Mouse (Mus musculus): ENCODE results near the gene Slc39a1. TPM values are rescaled to one million over a fixed set of nuclear protein-coding genes. Genes with fewer than 3 reads are reported as not detected.

Gene Slc39a1
- polyA plus RNA-seq, 1 experiment from 2014 or later, result 43.1 TPM

GRCm38 (mm10) chr3:90270784-90271183 lies 22.8 kb downstream of the Slc39a1 start:
- peaks cover 8% of the 10 kb centered on the region for H3K4me1 ChIP-seq (replicated peaks; ENCODE audit: control insufficient read depth, insufficient read depth, low read length)
- H3K4me3 ChIP-seq (replicated peaks; ENCODE audit: low read length), result no peak overlapping the region
- H3K4me2 ChIP-seq (ENCODE audit: low read length), result no peak overlapping the region
- H3K36me3 ChIP-seq (ENCODE audit: control insufficient read depth, insufficient read depth), result peaks cover 2% of the 10 kb centered on the region; the same call in 1 of the 2 replicates
- H3K9me3 ChIP-seq (ENCODE audit: control insufficient read depth, low read length), result no peaks in the 10 kb centered on the region
- H3K9ac ChIP-seq (replicated peaks; ENCODE audit: low read depth, low read length), result no peak overlapping the region
- WGBS, result 91% methylated on average over 8 of the region's 8 CpGs
- no peak overlapping the region for H3K27ac ChIP-seq (ENCODE audit: low read length)
- H3K27me3 ChIP-seq (replicated peaks; ENCODE audit: control insufficient read depth, insufficient read depth, low read length), result no peaks in the 10 kb centered on the region
- no peak for ATAC-seq

DNA sequence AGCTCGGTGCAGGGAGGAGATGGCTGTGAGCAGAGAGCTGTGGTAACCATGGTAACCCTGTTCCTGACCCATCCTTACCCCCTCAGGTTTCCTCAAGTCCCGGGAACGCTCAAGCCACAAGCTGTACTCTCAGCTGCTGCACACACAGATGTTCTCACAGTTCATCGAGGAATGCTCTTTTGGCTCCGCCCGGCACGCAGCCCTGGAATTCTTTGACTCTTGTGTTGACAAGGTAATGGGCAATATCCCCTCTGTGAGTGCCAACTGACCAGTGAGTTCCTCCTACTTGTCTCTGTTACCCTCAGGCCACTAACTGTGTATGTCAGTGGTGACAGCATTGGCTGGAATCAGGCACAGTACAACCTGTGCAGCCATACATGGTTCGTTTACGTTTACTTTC lies 24.2 kb downstream of the Slc39a1 start:
- no peak for ATAC-seq
- 76% methylated on average over 9 of the region's 9 CpGs for WGBS
- H3K9ac ChIP-seq (replicated peaks; ENCODE audit: low read depth, low read length), result no peak overlapping the region
- H3K9me3 ChIP-seq (ENCODE audit: control insufficient read depth, low read length), result no peaks in the 10 kb centered on the region
- H3K27me3 ChIP-seq (replicated peaks; ENCODE audit: control insufficient read depth, insufficient read depth, low read length), result no peaks in the 10 kb centered on the region
- no peak overlapping the region for H3K27ac ChIP-seq (ENCODE audit: low read length)
- H3K4me1 ChIP-seq (replicated peaks; ENCODE audit: control insufficient read depth, insufficient read depth, low read length), result no peaks in the 10 kb centered on the region
- H3K36me3 ChIP-seq (ENCODE audit: control insufficient read depth, insufficient read depth), result peaks cover 5% of the 10 kb centered on the region
- H3K4me3 ChIP-seq (replicated peaks; ENCODE audit: low read length), result no peak overlapping the region
- no peak overlapping the region for H3K4me2 ChIP-seq (ENCODE audit: low read length)

GRCm38 (mm10) chr3:90273855-90274254 lies 25.9 kb downstream of the Slc39a1 start:
- 92% methylated on average over 22 of the region's 22 CpGs for WGBS
- Histone ChIP-seq H3K27me3 (replicated peaks; ENCODE audit: control insufficient read depth, insufficient read depth, low read length) (no peaks in the 10 kb centered on the region), H3K4me2 (ENCODE audit: low read length) (no peak overlapping the region), H3K4me1 (replicated peaks; ENCODE audit: control insufficient read depth, insufficient read depth, low read length) (no peaks in the 10 kb centered on the region), H3K9ac (replicated peaks; ENCODE audit: low read depth, low read length) (no peak overlapping the region), H3K36me3 (ENCODE audit: control insufficient read depth, insufficient read depth) (peaks cover 7% of the 10 kb centered on the region), H3K9me3 (ENCODE audit: control insufficient read depth, low read length) (no peaks in the 10 kb centered on the region), H3K4me3 (replicated peaks; ENCODE audit: low read length) (no peak overlapping the region), H3K27ac (ENCODE audit: low read length) (no peak overlapping the region)
- no peak for ATAC-seq

DNA sequence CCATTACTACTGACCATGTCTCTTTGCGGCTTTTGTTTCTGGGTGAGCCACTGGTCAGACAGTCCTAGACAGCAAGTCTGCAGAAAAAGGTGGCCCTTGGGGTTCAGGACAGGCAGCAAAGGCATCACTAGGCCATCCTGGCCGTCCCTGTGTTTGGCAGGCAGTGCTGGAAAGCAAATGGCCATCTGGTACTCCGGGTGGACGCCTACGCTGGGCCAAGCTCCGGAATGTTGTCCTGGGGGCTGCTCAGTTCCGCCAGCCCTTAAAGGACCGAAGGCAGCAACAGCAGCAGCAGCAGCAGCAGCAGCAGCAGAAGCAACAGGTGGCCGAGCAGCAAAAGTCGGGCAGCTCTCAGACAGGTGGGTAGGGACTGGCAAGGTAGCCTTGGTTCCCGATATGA lies 27.3 kb downstream of the Slc39a1 start:
- WGBS, result 92% methylated on average over 11 of the region's 11 CpGs
- Histone ChIP-seq H3K9ac (replicated peaks; ENCODE audit: low read depth, low read length) (no peak overlapping the region), H3K27me3 (replicated peaks; ENCODE audit: control insufficient read depth, insufficient read depth, low read length) (no peaks in the 10 kb centered on the region), H3K4me2 (ENCODE audit: low read length) (no peak overlapping the region), H3K4me3 (replicated peaks; ENCODE audit: low read length) (no peak overlapping the region), H3K27ac (ENCODE audit: low read length) (no peak overlapping the region), H3K36me3 (ENCODE audit: control insufficient read depth, insufficient read depth) (peaks cover 11% of the 10 kb centered on the region), H3K9me3 (ENCODE audit: control insufficient read depth, low read length) (no peaks in the 10 kb centered on the region), H3K4me1 (replicated peaks; ENCODE audit: control insufficient read depth, insufficient read depth, low read length) (no peaks in the 10 kb centered on the region)
- no peak for ATAC-seq

- Histone ChIP-seq H3K36me3 (ENCODE audit: control insufficient read depth, insufficient read depth) (peaks cover 11% of the 10 kb centered on the region), H3K4me1 (replicated peaks; ENCODE audit: control insufficient read depth, insufficient read depth, low read length) (no peaks in the 10 kb centered on the region), H3K4me3 (replicated peaks; ENCODE audit: low read length) (no peak overlapping the region), H3K27ac (ENCODE audit: low read length) (no peak overlapping the region), H3K4me2 (ENCODE audit: low read length) (no peak overlapping the region), H3K9me3 (ENCODE audit: control insufficient read depth, low read length) (no peaks in the 10 kb centered on the region), H3K27me3 (replicated peaks; ENCODE audit: control insufficient read depth, insufficient read depth, low read length) (no peaks in the 10 kb centered on the region), H3K9ac (replicated peaks; ENCODE audit: low read depth, low read length) (no peak overlapping the region)
- no peak for ATAC-seq
- 36% methylated on average over 15 of the region's 16 CpGs for WGBS
Measured at GRCm38 (mm10) chr3:90276858-90277257, 28.9 kb downstream of the Slc39a1 start.

DNA sequence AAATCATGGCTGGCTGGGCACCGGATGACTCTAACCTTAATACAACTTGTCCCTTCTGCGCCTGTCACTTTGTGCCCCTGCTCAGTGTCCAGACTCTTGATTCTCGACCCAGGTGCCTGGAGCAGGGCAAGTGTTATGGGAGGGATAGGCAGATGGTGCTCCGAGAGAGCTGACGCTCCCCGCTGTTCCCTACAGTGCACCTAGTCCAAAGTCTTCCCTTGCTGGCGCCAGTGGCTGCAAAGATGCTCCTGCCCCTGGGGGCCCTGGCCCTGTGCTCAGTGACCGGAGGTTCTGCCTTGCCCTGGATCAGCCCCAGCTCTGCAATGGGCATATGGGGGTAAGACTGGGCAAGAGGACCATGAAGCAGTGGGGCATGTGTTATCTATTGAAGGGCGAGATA lies 29.8 kb downstream of the Slc39a1 start:
- H3K9me3 ChIP-seq (ENCODE audit: control insufficient read depth, low read length), result no peaks in the 10 kb centered on the region
- WGBS, result 93% methylated on average over 9 of the region's 9 CpGs
- no peak for ATAC-seq
- no peak overlapping the region for H3K4me2 ChIP-seq (ENCODE audit: low read length)
- H3K36me3 ChIP-seq (ENCODE audit: control insufficient read depth, insufficient read depth), result peaks cover 9% of the 10 kb centered on the region; the same call in 1 of the 2 replicates
- H3K27me3 ChIP-seq (replicated peaks; ENCODE audit: control insufficient read depth, insufficient read depth, low read length), result no peaks in the 10 kb centered on the region
- no peaks in the 10 kb centered on the region for H3K4me1 ChIP-seq (replicated peaks; ENCODE audit: control insufficient read depth, insufficient read depth, low read length)
- H3K9ac ChIP-seq (replicated peaks; ENCODE audit: low read depth, low read length), result no peak overlapping the region
- no peak overlapping the region for H3K27ac ChIP-seq (ENCODE audit: low read length)
- H3K4me3 ChIP-seq (replicated peaks; ENCODE audit: low read length), result no peak overlapping the region

GRCm38 (mm10) chr3:90278211-90278610 lies 30.2 kb downstream of the Slc39a1 start:
- peaks cover 9% of the 10 kb centered on the region; the same call in 1 of the 2 replicates for H3K36me3 ChIP-seq (ENCODE audit: control insufficient read depth, insufficient read depth)
- no peak overlapping the region for H3K27ac ChIP-seq (ENCODE audit: low read length)
- no peaks in the 10 kb centered on the region for H3K27me3 ChIP-seq (replicated peaks; ENCODE audit: control insufficient read depth, insufficient read depth, low read length)
- WGBS, result 97% methylated on average over 10 of the region's 10 CpGs
- no peak for ATAC-seq
- no peaks in the 10 kb centered on the region for H3K4me1 ChIP-seq (replicated peaks; ENCODE audit: control insufficient read depth, insufficient read depth, low read length)
- no peak overlapping the region for H3K9ac ChIP-seq (replicated peaks; ENCODE audit: low read depth, low read length)
- H3K9me3 ChIP-seq (ENCODE audit: control insufficient read depth, low read length), result no peaks in the 10 kb centered on the region
- no peak overlapping the region for H3K4me3 ChIP-seq (replicated peaks; ENCODE audit: low read length)
- H3K4me2 ChIP-seq (ENCODE audit: low read length), result no peak overlapping the region

- ATAC-seq, result no peak
- Histone ChIP-seq H3K4me1 (replicated peaks; ENCODE audit: control insufficient read depth, insufficient read depth, low read length) (no peaks in the 10 kb centered on the region), H3K9ac (replicated peaks; ENCODE audit: low read depth, low read length) (no peak overlapping the region), H3K9me3 (ENCODE audit: control insufficient read depth, low read length) (no peaks in the 10 kb centered on the region), H3K36me3 (ENCODE audit: control insufficient read depth, insufficient read depth) (peaks cover 9% of the 10 kb centered on the region; the same call in 1 of the 2 replicates), H3K4me3 (replicated peaks; ENCODE audit: low read length) (no peak overlapping the region), H3K27ac (ENCODE audit: low read length) (no peak overlapping the region), H3K27me3 (replicated peaks; ENCODE audit: control insufficient read depth, insufficient read depth, low read length) (no peaks in the 10 kb centered on the region), H3K4me2 (ENCODE audit: low read length) (no peak overlapping the region)
- 92% methylated on average over 9 of the region's 9 CpGs for WGBS
Measured at GRCm38 (mm10) chr3:90279216-90279615, 31.2 kb downstream of the Slc39a1 start.

DNA sequence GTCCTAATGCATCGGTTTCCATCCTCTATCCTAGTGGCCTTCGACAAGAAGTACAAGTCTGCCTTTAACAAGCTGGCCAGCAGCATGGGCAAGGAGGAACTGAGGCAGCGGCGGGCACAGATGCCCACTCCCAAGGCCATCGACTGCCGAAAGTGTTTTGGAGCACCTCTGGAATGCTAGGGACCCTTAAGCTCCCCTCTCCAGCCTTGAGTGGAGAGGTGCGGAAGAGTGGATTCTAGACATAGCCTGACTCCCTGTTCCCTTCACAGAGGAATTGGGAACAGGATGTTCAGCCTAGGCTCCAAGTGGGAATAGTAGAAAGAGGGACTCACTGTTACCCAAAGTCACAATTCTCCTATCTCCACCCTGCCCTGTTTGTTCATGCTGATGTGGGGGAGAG lies 31.8 kb downstream of the Slc39a1 start:
- Histone ChIP-seq H3K9me3 (ENCODE audit: control insufficient read depth, low read length) (no peaks in the 10 kb centered on the region), H3K27ac (ENCODE audit: low read length) (no peak overlapping the region), H3K4me2 (ENCODE audit: low read length) (no peak overlapping the region), H3K9ac (replicated peaks; ENCODE audit: low read depth, low read length) (no peak overlapping the region), H3K4me3 (replicated peaks; ENCODE audit: low read length) (no peak overlapping the region), H3K27me3 (replicated peaks; ENCODE audit: control insufficient read depth, insufficient read depth, low read length) (no peaks in the 10 kb centered on the region), H3K4me1 (replicated peaks; ENCODE audit: control insufficient read depth, insufficient read depth, low read length) (no peaks in the 10 kb centered on the region), H3K36me3 (ENCODE audit: control insufficient read depth, insufficient read depth) (peaks cover 9% of the 10 kb centered on the region; the same call in 1 of the 2 replicates)
- WGBS, result 92% methylated on average over 7 of the region's 7 CpGs
- ATAC-seq, result no peak

DNA sequence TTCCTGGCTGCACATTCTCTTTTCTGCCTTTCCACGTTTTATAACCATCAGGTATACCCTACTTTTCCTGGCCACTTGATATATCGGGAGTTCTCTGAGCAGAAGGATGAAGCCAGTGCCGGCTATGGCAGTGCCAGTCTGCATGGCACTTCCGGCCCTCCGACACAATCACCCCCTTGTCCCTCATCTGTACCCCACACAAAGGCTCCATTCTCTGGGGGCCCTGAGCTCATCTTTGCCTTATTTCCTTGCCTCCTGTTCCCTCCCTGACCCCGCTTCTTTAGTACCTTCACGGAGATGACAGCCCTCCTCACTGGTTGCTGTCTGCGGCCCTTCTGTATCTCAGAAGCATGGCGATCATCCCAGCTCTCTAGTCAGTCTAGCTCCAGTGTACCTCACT lies 32.7 kb downstream of the Slc39a1 start:
- no peak overlapping the region for H3K27ac ChIP-seq (ENCODE audit: low read length)
- H3K4me2 ChIP-seq (ENCODE audit: low read length), result no peak overlapping the region
- H3K9me3 ChIP-seq (ENCODE audit: control insufficient read depth, low read length), result no peaks in the 10 kb centered on the region
- H3K27me3 ChIP-seq (replicated peaks; ENCODE audit: control insufficient read depth, insufficient read depth, low read length), result no peaks in the 10 kb centered on the region
- ATAC-seq, result no peak
- 94% methylated on average over 9 of the region's 9 CpGs for WGBS
- peaks cover 9% of the 10 kb centered on the region; the same call in 1 of the 2 replicates for H3K36me3 ChIP-seq (ENCODE audit: control insufficient read depth, insufficient read depth)
- no peaks in the 10 kb centered on the region for H3K4me1 ChIP-seq (replicated peaks; ENCODE audit: control insufficient read depth, insufficient read depth, low read length)
- H3K4me3 ChIP-seq (replicated peaks; ENCODE audit: low read length), result no peak overlapping the region
- H3K9ac ChIP-seq (replicated peaks; ENCODE audit: low read depth, low read length), result no peak overlapping the region
